Mouse (Mus musculus) hindbrain, embryonic 10.5 days (tissue): ENCODE results near the gene Pgm2. TPM values are rescaled to one million over a fixed set of nuclear protein-coding genes. Genes with fewer than 3 reads are reported as not detected.

ENCODE experiments used
- DNase-seq: peaks from one replicate; pipeline ENCODE4 v3.0.0-alpha.2; 2017; ENCODE audit warnings: low spot score
- H3K27ac ChIP-seq: fragments of 300-500 bp; sonication (generic); 2 replicates; pipeline ENCODE4 v1.5.1; 2016; ENCODE audit warnings: mild to moderate bottlenecking, moderate library complexity
- H3K27me3 ChIP-seq: fragments of 300-500 bp; sonication (generic); 2 replicates; pipeline ENCODE4 v1.6.1; 2016; ENCODE audit warnings: mild to moderate bottlenecking; ENCODE audit not compliant: poor library complexity, insufficient read depth, severe bottlenecking
- H3K36me3 ChIP-seq: fragments of 300-500 bp; sonication (generic); 2 replicates; pipeline ENCODE4 v1.6.1; 2016; ENCODE audit warnings: mild to moderate bottlenecking, moderate library complexity
- H3K4me1 ChIP-seq: fragments of 300-500 bp; sonication (generic); replicated peaks from 2 replicates; pipeline ENCODE4 v1.6.1; 2016; ENCODE audit warnings: mild to moderate bottlenecking
- H3K4me3 ChIP-seq: fragments of 300-500 bp; sonication (generic); 2 replicates; pipeline ENCODE4 v1.5.1; 2016; ENCODE audit warnings: mild to moderate bottlenecking, moderate library complexity
- H3K9me3 ChIP-seq: fragments of 300-500 bp; sonication (generic); 2 replicates; pipeline ENCODE4 v1.6.1; 2016; ENCODE audit warnings: mild to moderate bottlenecking, moderate library complexity
- WGBS: fragments of 180-500 bp; shearing (Covaris S2); methylation state at CpG from one replicate; pipeline ENCODE4 v1.1.7; 2016; 5-methylcytosine and 5-hydroxymethylcytosine counted together
- polyA plus RNA-seq: library from polyadenylated mRNA; unstranded; fragments of >200 nt; fragmentation: Nextera tagmentation; extraction: Ambion mirVana; gene quantifications from 2 replicates; pipeline ENCODE4 v1.2.1, GENCODE M21; 2016

Pgm2 gene
- polyA plus RNA-seq, 1 experiment from 2014 or later: 22.6 TPM

DNA sequence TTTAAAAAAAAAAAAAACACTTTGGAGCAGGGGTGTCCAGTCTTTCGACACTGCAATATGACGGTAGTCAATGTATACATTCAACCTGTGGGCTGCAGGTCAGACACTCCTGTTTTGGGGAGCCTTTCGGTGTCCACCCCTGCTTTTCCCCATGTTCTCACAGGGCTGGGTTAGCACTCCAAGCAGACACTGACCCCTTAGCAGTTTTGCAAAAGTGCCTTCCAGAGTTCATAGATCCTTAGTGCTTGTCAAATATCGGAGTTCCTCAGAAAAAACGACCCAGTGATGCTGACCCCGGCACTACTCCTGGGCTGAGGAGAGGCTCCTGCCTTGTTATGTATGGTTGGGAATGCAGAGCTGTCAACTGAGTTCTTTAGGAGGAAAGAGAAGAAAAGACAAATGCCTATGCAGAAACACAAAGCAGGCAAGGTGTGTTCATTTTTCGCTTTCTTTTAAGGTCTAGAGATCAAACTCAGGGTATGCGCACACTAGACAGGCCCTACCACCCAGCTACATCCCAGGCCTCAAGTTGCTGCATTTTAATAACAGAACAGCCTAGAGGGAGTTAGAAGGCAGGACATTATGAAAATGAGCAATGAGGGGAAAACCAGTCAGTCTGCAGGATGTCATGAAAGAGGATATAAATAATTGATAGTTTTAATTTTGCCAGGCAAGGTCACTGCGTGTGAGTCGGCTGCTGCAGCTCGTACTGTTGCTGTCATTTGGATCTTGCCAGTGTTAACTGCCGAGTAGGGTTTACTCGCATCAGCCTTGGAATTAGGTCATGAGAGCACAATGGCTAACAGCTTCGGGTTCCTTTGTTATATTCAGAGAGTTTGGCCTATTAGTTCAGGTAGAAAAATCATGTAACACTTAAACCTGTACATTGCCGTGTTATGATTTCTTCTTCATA is 9.0 kb upstream of the Pgm2 start:
- Histone ChIP-seq H3K27me3 (no peaks in the 10 kb centered on the region), H3K4me3 (no peak overlapping the region), H3K27ac (no peak overlapping the region), H3K36me3 (no peaks in the 10 kb centered on the region), H3K9me3 (no peaks in the 10 kb centered on the region), H3K4me1 (peaks cover 8% of the 10 kb centered on the region; the same call in 1 of the 2 replicates)
- DNase-seq: no peak
- WGBS: 86% methylated on average over 15 of the region's 15 CpGs

DNA sequence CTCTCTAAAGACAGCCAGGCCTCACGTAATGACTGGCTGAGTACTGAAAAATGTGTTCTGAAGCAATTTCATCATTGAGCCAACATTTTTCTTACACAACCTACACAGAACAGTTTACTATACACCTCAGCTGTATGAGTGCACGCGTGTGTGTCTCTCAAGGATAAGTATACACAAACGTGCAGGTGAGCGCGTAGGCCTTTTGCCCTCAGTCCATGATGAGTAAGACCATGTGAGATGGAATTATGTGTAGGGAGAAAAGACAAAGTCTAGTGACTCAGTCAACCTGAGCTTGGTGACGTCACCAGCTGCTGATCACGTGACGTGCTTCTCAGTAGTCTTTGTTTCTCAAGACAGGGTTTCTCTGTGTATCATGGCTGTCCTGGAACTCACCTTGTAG is 7.3 kb upstream of the Pgm2 start:
- no peaks in the 10 kb centered on the region for H3K36me3 ChIP-seq
- H3K27ac ChIP-seq: no peak overlapping the region
- H3K4me3 ChIP-seq: no peak overlapping the region
- peaks cover 8% of the 10 kb centered on the region; the same call in 1 of the 2 replicates for H3K4me1 ChIP-seq
- no peaks in the 10 kb centered on the region for H3K9me3 ChIP-seq
- DNase-seq: no peak
- 95% methylated on average over 9 of the region's 9 CpGs for WGBS
- no peaks in the 10 kb centered on the region for H3K27me3 ChIP-seq

- Histone ChIP-seq H3K9me3 (no peaks in the 10 kb centered on the region), H3K36me3 (no peaks in the 10 kb centered on the region), H3K27ac (no peak overlapping the region), H3K4me3 (no peak overlapping the region), H3K27me3 (no peaks in the 10 kb centered on the region), H3K4me1 (peaks cover 17% of the 10 kb centered on the region)
- 86% methylated on average over 9 of the region's 9 CpGs for WGBS
- DNase-seq: no peak
These were observed 4.0 kb upstream of the Pgm2 start for GRCm38 (mm10) chr5:64088740-64089139.

- WGBS: 4% methylated on average over 15 of the region's 15 CpGs
- H3K9me3 ChIP-seq: no peaks in the 10 kb centered on the region
- peaks cover 9% of the 10 kb centered on the region for H3K36me3 ChIP-seq
- DNase-seq: no peak
- H3K4me1 ChIP-seq: peaks cover 22% of the 10 kb centered on the region
- H3K4me3 ChIP-seq: peak overlapping the region; percentile 84
- H3K27me3 ChIP-seq: 0 out of 2 replicates have a peak, but pooled peaks cover 5% of the 10 kb centered on the region
- H3K27ac ChIP-seq: peak overlapping the region; percentile 92
These were observed 660 bp downstream of the Pgm2 start for GRCm38 (mm10) chr5:64093349-64093871.

DNA sequence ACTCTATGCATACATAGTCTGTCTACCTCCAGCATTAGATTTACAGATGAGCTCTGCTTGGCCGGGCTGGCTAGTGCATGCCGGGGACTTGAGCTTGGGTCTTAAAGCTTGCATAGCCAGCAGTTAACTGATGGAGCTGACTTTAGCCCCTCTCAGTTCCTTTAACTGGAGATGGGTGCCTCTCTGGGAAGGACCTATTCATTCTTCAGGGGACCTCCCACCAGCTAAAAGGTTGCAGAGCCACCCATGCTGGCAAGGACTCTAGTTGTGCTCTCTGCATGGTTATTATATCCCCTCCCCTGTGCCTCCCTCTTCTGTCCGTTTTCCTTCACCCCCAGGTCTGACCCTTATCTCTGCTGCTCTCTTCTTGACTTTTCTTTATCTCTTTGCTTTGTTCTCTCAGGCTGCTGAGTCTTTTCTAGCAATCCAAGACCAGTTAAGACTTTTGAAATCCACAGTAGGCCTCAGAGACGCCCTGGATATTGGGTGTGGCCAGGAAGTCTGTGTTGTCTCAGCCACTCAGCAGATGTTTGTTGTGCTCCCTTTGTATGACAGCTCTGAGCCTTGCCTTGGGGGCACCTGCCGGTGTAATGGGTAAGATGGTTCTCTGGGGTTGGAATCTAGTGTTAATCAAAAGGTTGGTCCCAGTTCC is 2.7 kb downstream of the Pgm2 start:
- peaks cover 21% of the 10 kb centered on the region for H3K4me1 ChIP-seq
- peaks cover 14% of the 10 kb centered on the region for H3K36me3 ChIP-seq
- no peak for DNase-seq
- no peaks in the 10 kb centered on the region for H3K9me3 ChIP-seq
- no peak overlapping the region for H3K27ac ChIP-seq
- 0 out of 2 replicates have a peak, but pooled peaks cover 5% of the 10 kb centered on the region for H3K27me3 ChIP-seq
- no peak overlapping the region for H3K4me3 ChIP-seq
- 77% methylated on average over 5 of the region's 5 CpGs for WGBS

DNA sequence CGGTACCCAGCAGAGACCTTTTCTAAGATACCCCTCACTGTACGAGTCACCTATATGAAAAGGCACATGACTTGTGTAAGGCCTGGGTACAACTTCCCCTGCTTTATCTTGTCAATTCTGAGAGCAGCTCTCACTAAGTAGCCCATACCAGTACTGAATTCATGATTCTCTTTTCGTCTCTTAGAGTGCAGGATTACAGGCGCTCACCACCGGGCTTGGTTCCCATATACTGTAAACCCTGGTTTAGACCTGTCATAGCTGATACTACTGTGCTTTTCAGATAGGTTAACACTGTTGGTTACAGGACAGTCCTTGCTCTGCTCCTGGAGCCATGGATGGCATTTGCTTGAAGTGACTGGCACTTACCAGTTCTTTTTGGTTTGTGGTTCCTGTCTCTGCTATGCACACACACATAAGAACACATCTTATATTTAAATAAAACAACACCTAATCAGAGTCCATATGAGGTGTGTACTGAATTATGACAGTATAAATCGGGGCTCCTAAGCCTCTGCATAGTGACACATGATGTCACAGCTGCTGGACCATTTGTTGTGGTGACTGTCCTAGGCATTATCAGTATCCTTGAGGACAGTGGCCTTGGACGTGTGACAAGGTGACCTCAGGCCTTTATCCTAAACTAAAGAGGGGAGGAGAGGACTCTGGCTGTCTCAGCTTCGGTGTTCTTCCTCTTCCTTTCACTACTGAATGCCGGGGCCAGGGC is 9.4 kb downstream of the Pgm2 start:
- Histone ChIP-seq H3K4me3 (no peak overlapping the region), H3K9me3 (no peaks in the 10 kb centered on the region), H3K36me3 (peaks cover 46% of the 10 kb centered on the region), H3K4me1 (peaks cover 13% of the 10 kb centered on the region), H3K27me3 (peaks cover 9% of the 10 kb centered on the region; the same call in 1 of the 2 replicates), H3K27ac (no peak overlapping the region)
- WGBS: 78% methylated on average over 9 of the region's 9 CpGs
- no peak for DNase-seq

GRCm38 (mm10) chr5:64102717-64103075 is 9.9 kb downstream of the Pgm2 start:
- peaks cover 13% of the 10 kb centered on the region for H3K4me1 ChIP-seq
- no peak overlapping the region for H3K4me3 ChIP-seq
- 54% methylated on average over 7 of the region's 7 CpGs for WGBS
- H3K27me3 ChIP-seq: peaks cover 9% of the 10 kb centered on the region; the same call in 1 of the 2 replicates
- DNase-seq: no peak
- H3K9me3 ChIP-seq: no peaks in the 10 kb centered on the region
- peaks cover 48% of the 10 kb centered on the region for H3K36me3 ChIP-seq
- no peak overlapping the region for H3K27ac ChIP-seq

DNA sequence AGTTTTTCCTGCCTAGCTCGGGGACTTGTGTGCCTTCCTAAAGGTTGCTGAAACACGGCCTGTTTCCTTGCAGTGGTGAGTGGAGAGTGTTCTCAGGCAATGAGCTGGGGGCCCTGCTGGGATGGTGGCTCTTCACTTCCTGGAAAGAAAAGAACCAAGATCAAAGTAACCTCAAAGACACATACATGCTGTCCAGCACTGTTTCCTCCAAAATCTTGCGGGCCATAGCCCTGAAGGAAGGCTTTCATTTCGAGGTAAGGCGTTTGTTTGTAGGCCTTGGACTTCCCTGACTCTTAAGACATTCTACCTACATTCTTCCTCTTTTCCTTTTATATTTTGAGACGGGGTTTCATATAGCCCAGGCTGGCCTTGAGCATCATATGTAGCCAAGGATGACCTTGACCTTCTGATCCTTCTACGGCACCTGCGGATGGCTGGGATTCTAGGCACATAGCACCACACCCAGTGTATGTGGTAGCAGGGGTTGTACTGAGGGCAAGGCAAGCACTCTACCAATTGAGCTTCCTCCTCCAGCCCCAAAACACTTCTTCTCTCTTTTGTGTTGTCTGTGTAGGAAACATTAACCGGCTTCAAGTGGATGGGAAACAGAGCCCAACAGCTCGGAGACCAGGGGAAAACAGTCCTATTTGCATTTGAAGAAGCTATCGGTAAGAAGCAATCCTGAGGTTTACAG is 15.0 kb downstream of the Pgm2 start:
- Histone ChIP-seq H3K36me3 (peaks cover 68% of the 10 kb centered on the region), H3K9me3 (no peaks in the 10 kb centered on the region), H3K4me1 (peaks cover 8% of the 10 kb centered on the region), H3K27ac (no peak overlapping the region), H3K4me3 (no peak overlapping the region), H3K27me3 (no peaks in the 10 kb centered on the region)
- DNase-seq: no peak
- WGBS: 91% methylated on average over 11 of the region's 11 CpGs

DNA sequence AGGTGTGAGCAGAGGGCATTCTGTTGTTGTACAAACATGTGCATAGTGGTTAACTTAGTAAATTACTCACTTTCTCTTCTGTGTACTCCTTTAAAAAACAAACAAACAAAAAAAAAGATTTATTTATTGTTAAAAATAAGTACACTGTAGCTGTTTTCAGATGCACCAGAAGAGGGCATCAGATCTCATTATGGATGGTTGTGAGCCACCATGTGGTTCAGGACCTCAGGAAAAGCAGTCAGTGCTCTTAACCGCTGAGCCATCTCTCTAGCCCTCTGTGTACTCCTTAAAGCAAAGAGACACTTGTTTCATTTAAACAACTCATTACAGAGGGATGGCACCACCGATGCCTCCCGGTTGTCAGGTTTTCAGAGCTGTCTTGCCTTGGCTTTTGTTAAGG is 16.5 kb downstream of the Pgm2 start:
- DNase-seq: no peak
- no peaks in the 10 kb centered on the region for H3K27me3 ChIP-seq
- no peak overlapping the region for H3K4me3 ChIP-seq
- no peaks in the 10 kb centered on the region for H3K9me3 ChIP-seq
- WGBS: 74% methylated on average over 3 of the region's 3 CpGs
- H3K4me1 ChIP-seq: no peaks in the 10 kb centered on the region
- no peak overlapping the region for H3K27ac ChIP-seq
- peaks cover 70% of the 10 kb centered on the region for H3K36me3 ChIP-seq

GRCm38 (mm10) chr5:64112360-64112759 is 19.6 kb downstream of the Pgm2 start:
- H3K27me3 ChIP-seq: no peaks in the 10 kb centered on the region
- H3K36me3 ChIP-seq: peaks cover 84% of the 10 kb centered on the region
- WGBS: 91% methylated on average over 3 of the region's 3 CpGs
- DNase-seq: no peak
- peaks cover 17% of the 10 kb centered on the region for H3K9me3 ChIP-seq
- no peak overlapping the region for H3K4me3 ChIP-seq
- H3K27ac ChIP-seq: no peak overlapping the region
- H3K4me1 ChIP-seq: no peaks in the 10 kb centered on the region

DNA sequence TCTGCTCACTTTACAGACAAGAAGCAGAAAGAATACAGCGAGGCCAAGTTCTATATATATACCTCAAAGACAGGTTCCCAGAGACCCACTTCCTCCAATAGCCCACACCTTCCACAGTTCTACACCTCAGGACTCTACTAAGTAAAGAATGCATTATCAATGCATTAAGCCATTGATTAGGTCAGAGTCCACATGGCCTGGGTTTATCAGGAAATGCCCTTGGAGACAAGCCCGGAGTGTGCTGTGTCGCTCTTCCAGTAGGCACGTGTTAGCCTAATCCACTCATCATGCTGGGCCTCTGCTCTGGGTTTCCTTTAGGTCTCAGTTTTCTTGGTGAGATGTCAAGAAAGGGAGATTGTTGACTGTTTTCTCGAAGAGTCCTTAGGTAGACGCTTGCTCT is 21.5 kb downstream of the Pgm2 start:
- Histone ChIP-seq H3K27ac (no peak overlapping the region), H3K27me3 (no peaks in the 10 kb centered on the region), H3K4me3 (no peak overlapping the region), H3K4me1 (no peaks in the 10 kb centered on the region), H3K36me3 (peaks cover 72% of the 10 kb centered on the region), H3K9me3 (peaks cover 18% of the 10 kb centered on the region)
- no peak for DNase-seq
- WGBS: 94% methylated on average over 6 of the region's 6 CpGs

GRCm38 (mm10) chr5:64117191-64117590 is 24.4 kb downstream of the Pgm2 start:
- peaks cover 52% of the 10 kb centered on the region for H3K36me3 ChIP-seq
- DNase-seq: no peak
- H3K4me1 ChIP-seq: no peaks in the 10 kb centered on the region
- no peak overlapping the region for H3K27ac ChIP-seq
- WGBS: 78% methylated on average over 1 of the region's 1 CpGs
- no peaks in the 10 kb centered on the region for H3K27me3 ChIP-seq
- H3K9me3 ChIP-seq: peaks cover 18% of the 10 kb centered on the region
- H3K4me3 ChIP-seq: no peak overlapping the region
